Mouse (Mus musculus) heart, adult 2 months (tissue): ENCODE measurements around the gene Gm49486. TPM values are rescaled to one million over a fixed set of nuclear protein-coding genes. Genes with fewer than 3 reads are reported as not detected.
A peak's percentile ranks its signal among the peaks of the same experiment; 100 is the strongest.

Experiments
- DNase-seq, 2 experiments: peaks; one replicate each; pipeline ENCODE4 v3.0.0; 2021
- H3K27ac ChIP-seq: fragments of 200-600 bp; 2 replicates; pipeline ENCODE4 v1.8.1; 2022
- H3K27me3 ChIP-seq: fragments of 200-500 bp; 2 replicates; pipeline ENCODE4 v1.6.1; 2012; ENCODE audit warnings: mild to moderate bottlenecking, low read length, inconsistent platforms, mixed read lengths; ENCODE audit not compliant: control insufficient read depth, insufficient read depth
- H3K36me3 ChIP-seq: fragments of 200-500 bp; 2 replicates; pipeline ENCODE4 v1.6.1; 2012; ENCODE audit warnings: low read length, inconsistent platforms; ENCODE audit not compliant: control insufficient read depth, insufficient read depth
- H3K4me1 ChIP-seq: fragments of 200-500 bp; 2 replicates; pipeline ENCODE4 v1.6.1; 2011; ENCODE audit warnings: low read length; ENCODE audit not compliant: control insufficient read depth, insufficient read depth
- H3K4me3 ChIP-seq: fragments of 200-600 bp; 2 replicates; pipeline ENCODE4 v1.8.1; 2022
- H3K79me2 ChIP-seq: fragments of 200-500 bp; replicated peaks from 2 replicates; pipeline ENCODE4 v1.6.1; 2012; ENCODE audit warnings: mild to moderate bottlenecking, inconsistent platforms, low read length, moderate library complexity, mixed read lengths; ENCODE audit not compliant: control insufficient read depth, insufficient read depth
- H3K9ac ChIP-seq: fragments of 200-500 bp; 2 replicates; pipeline ENCODE4 v1.6.1; 2012; ENCODE audit warnings: low read depth, mild to moderate bottlenecking, control low read depth, inconsistent platforms, low read length, mixed read lengths
- CTCF ChIP-seq: fragments of 200-600 bp; IDR thresholded peaks from 2 replicates; pipeline ENCODE4 v1.8.1; 2022; ENCODE audit warnings: antibody characterized with exemption, mild to moderate bottlenecking, moderate library complexity
- EP300 ChIP-seq: fragments of 200-500 bp; IDR thresholded peaks from 2 replicates; pipeline ENCODE4 v1.6.1; 2011; ENCODE audit warnings: low read depth, low read length, control low read depth; ENCODE audit not compliant: insufficient read depth
- POLR2A ChIP-seq: fragments of 200-500 bp; IDR thresholded peaks from 2 replicates; pipeline ENCODE4 v1.6.1; 2011; ENCODE audit warnings: mild to moderate bottlenecking, low read depth, low read length, control low read depth; ENCODE audit not compliant: insufficient read depth
- WGBS: fragments of 180-500 bp; shearing (Covaris S2); methylation state at CpG from one replicate; pipeline ENCODE4 v1.1.7; 2018; 5-methylcytosine and 5-hydroxymethylcytosine counted together
- intact Hi-C: fragments of 180-260 bp; cut with DNase I; formaldehyde crosslinking; loops from one replicate; pipeline ENCODE4 v1.15.1; 2025
- polyA plus RNA-seq: library from polyadenylated mRNA; depleted of rRNA; stranded (reverse); fragments of >200 nt; gene quantifications from 2 replicates; pipeline ENCODE4 v1.2.3, GENCODE M21; 2012
- total RNA-seq, 2 experiments: library from RNA; stranded (reverse); gene quantifications; 2 replicates each; pipeline ENCODE4 v1.2.3; 2021

The Gm49486 gene
- total and polyA plus RNA-seq, 3 experiments = 0.39 to 1.4 (median 0.61) TPM

- Histone ChIP-seq H3K27me3 (peaks cover 5% of the 10 kb centered on the region; the same call in 1 of the 2 replicates), H3K79me2 (no peaks in the 10 kb centered on the region), H3K4me3 (no peak overlapping the region), H3K27ac (no peak overlapping the region), H3K36me3 (no peaks in the 10 kb centered on the region), H3K9ac (no peak overlapping the region), H3K4me1 (no peaks in the 10 kb centered on the region)
- no peak for TF ChIP-seq EP300
- no peak for TF ChIP-seq CTCF
- no peak for TF ChIP-seq POLR2A
- intact Hi-C loops = no loop called here
- WGBS = 38% methylated on average over 17 of the region's 17 CpGs
- DNase-seq = no peak
Measured at GRCm38 (mm10) chr15:79258521-79258920, 29.3 kb downstream of the Gm49486 start.

DNA sequence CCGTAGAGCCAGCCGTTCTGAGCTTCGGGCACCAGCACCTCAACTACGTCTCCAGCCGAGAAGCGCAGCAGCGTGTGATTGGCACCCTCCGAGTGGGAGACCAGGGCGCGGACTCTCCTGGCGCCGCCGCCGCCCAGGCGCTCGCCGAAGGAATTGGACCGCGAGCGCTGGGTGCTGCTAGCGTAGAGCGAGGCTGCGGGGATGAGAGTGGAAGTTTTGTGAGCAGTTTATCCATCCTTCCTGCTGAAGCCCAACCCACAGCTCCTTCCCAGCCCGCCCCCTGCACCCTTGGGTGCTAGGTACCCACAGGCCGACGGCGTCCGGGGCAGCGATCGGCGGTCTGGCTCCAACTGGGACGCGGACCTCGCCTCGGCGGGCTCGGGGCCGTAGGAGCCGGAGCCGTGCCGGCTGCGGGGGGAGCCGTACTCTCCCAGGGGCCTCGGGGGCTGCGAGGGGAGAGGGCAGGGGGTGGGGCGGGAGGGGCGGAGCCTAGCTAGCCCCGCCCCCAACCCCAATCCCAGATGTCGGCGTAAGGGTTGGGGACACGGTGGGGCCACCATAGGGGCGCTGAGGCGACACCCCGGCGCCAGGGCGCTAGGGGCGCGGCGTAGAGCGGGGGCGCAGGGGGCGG, 32.0 kb downstream of the Gm49486 start:
- Histone ChIP-seq H3K4me3 (peak overlapping the region; percentile 55), H3K9ac (peak overlapping the region; percentile 50), H3K27me3 (peaks cover 5% of the 10 kb centered on the region; the same call in 1 of the 2 replicates), H3K27ac (peak overlapping the region; percentile 15; the same call in 1 of the 2 replicates), H3K79me2 (no peaks in the 10 kb centered on the region), H3K36me3 (no peaks in the 10 kb centered on the region), H3K4me1 (no peaks in the 10 kb centered on the region)
- peak; percentile 33 to 58 for DNase-seq
- WGBS = 1% methylated on average over 60 of the region's 62 CpGs
- intact Hi-C loops = no loop called here
- TF ChIP-seq EP300 = no peak
- TF ChIP-seq POLR2A = no peak
- no peak for TF ChIP-seq CTCF

- Histone ChIP-seq H3K79me2 (no peaks in the 10 kb centered on the region), H3K27me3 (peaks cover 5% of the 10 kb centered on the region; the same call in 1 of the 2 replicates), H3K27ac (no peak overlapping the region; the same call in 1 of the 2 replicates), H3K4me3 (peak overlapping the region; percentile 55), H3K4me1 (no peaks in the 10 kb centered on the region), H3K36me3 (no peaks in the 10 kb centered on the region), H3K9ac (peak overlapping the region; percentile 43)
- intact Hi-C loops = no loop called here
- no peak for TF ChIP-seq EP300
- no peak for TF ChIP-seq CTCF
- TF ChIP-seq POLR2A = no peak
- DNase-seq = no peak
- 1% methylated on average over 26 of the region's 28 CpGs for WGBS
Measured at GRCm38 (mm10) chr15:79261757-79262156, 32.6 kb downstream of the Gm49486 start.

DNA sequence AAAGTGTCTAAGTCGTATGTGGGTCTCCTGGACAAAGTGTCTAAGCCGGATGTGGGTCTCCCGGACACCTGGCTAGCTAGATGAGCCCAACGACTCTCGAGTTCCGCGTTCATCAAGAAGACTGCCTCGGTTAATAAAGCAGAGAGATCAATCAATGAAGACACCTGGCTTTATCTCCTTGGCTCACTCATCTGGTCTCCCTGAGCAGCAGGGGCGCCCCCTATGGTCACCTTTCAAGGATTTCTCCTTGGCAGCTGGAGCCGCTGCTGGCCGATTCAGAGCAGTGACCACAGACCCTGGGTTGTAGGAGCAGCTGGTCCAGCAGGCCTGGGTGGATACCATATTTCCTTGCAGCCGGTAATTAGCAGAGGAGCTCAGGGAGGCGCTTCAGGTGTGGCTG, 33.2 kb downstream of the Gm49486 start:
- H3K27me3 ChIP-seq = peaks cover 5% of the 10 kb centered on the region; the same call in 1 of the 2 replicates
- no peaks in the 10 kb centered on the region for H3K4me1 ChIP-seq
- TF ChIP-seq CTCF (peak; percentile 50; the same call in 1 of the 2 replicates), EP300 (no peak)
- no peak for DNase-seq
- intact Hi-C loops = no loop called here
- H3K27ac ChIP-seq = no peak overlapping the region
- no peak overlapping the region for H3K4me3 ChIP-seq
- no peaks in the 10 kb centered on the region for H3K36me3 ChIP-seq
- no peaks in the 10 kb centered on the region for H3K79me2 ChIP-seq
- 35% methylated on average over 13 of the region's 13 CpGs for WGBS
- no peak overlapping the region for H3K9ac ChIP-seq

DNA sequence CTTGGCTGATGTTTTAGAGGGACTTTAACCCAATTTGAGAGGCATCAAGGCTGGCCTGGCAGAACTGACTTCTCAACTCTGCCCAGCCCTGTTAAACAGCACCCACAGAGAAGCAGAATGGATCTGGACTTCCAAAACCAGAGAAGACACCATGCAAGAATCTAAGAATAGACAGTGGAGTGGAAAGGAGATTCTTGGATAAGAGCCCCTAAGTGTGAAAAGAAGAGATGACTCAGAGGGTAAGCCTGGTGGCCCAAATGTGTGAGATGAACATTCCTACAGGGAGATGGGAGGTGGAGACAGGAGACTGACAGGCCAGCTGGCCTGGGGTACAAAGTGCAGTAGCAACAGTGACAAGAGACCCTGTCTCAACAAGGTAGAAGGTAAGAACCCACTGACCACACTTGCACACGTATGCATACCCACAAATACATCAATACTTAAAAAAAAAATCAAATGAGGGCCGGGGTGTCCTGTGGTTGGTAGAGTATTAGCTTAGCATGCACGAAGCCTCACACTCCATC, 33.7 kb downstream of the Gm49486 start:
- Histone ChIP-seq H3K79me2 (no peaks in the 10 kb centered on the region), H3K27ac (no peak overlapping the region), H3K4me3 (no peak overlapping the region), H3K9ac (no peak overlapping the region), H3K36me3 (no peaks in the 10 kb centered on the region), H3K4me1 (no peaks in the 10 kb centered on the region), H3K27me3 (peaks cover 5% of the 10 kb centered on the region; the same call in 1 of the 2 replicates)
- TF ChIP-seq CTCF (no peak), POLR2A (no peak), EP300 (no peak)
- WGBS = 93% methylated on average over 3 of the region's 3 CpGs
- DNase-seq = no peak
- intact Hi-C loops = no loop called here

DNA sequence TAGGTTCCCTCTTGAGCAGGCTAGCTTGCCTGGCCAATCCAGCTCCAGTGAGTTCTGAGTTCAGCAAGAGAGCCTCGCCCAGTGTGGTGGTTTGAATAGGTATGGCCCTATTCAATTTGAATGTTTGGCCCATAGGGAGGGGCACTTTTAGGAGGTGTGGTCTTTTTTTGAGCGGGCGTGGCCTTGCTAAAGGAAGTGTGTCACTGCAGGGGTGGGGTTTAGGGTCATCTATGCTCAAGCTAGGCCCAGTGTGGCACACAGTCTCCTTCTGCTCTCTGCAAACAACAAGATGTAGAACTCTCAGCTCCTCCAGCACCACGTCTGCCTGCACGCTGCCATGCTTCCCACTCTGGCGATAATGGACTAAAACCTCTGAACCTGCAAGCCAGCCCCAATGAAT, 34.5 kb downstream of the Gm49486 start:
- H3K9ac ChIP-seq = no peak overlapping the region
- H3K4me1 ChIP-seq = no peaks in the 10 kb centered on the region
- no peaks in the 10 kb centered on the region for H3K79me2 ChIP-seq
- H3K27me3 ChIP-seq = peaks cover 5% of the 10 kb centered on the region; the same call in 1 of the 2 replicates
- intact Hi-C loops = no loop called here
- DNase-seq = no peak
- no peak for TF ChIP-seq CTCF
- TF ChIP-seq POLR2A = no peak
- no peak for TF ChIP-seq EP300
- no peak overlapping the region for H3K27ac ChIP-seq
- 93% methylated on average over 6 of the region's 6 CpGs for WGBS
- no peaks in the 10 kb centered on the region for H3K36me3 ChIP-seq
- no peak overlapping the region for H3K4me3 ChIP-seq
